Mouse (Mus musculus): ENCODE results near the gene Ucma. TPM values are rescaled to one million over a fixed set of nuclear protein-coding genes. Genes with fewer than 3 reads are reported as not detected.

The Ucma gene
- total RNA-seq, 2 experiments from 2014 or later: 2.7 to 3.1 TPM

- intact Hi-C loops (cut with DNase I): no loop called here
- DNase-seq (ENCODE audit: low spot score in 2 of 2): no peak
These were observed 20.5 kb downstream of the Ucma start for GRCm38 (mm10) chr2:4996421-4996824.

DNA sequence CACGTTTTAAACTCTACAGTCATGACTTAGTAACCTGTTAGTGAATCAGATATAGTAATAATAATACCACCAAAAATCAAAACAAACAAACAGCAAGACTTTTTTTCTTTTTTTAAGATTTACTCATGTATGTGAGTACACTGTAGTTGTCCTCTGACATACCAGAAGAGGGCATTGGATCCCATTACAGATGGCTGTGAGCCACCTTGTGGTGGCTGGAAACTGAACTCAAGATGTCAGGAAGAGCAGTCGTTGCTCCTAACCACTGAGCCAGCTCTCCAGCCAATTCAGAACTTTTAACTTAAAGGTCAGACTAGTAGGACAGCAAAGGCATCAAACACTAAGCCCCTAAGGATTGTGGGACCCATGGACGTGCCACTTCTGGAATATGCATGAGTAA is 23.0 kb downstream of the Ucma start:
- DNase-seq (ENCODE audit: low spot score in 2 of 2): no peak
- intact Hi-C loops (cut with DNase I): no loop called here

DNA sequence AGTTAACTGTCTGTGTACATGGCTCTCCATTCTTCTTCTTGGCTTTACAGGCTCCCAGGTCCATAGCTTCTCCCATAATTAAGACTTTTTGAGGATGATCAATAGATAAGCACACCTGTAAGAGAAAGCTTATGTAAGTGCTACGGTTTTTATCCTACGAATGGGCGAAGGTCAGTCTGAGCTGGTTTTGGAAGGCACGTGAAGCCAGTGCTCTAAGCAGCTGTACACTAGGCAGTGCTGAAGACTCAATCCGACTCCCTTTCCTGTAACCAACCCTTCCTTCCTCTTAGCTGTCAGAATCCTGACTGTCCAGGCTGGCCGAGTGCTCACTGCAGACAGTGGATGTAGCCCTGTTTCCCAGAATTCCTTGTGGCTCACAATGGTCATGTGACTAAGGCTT is 25.3 kb downstream of the Ucma start:
- intact Hi-C loops (cut with DNase I): no loop called here
- DNase-seq (ENCODE audit: low spot score in 2 of 2): no peak

DNA sequence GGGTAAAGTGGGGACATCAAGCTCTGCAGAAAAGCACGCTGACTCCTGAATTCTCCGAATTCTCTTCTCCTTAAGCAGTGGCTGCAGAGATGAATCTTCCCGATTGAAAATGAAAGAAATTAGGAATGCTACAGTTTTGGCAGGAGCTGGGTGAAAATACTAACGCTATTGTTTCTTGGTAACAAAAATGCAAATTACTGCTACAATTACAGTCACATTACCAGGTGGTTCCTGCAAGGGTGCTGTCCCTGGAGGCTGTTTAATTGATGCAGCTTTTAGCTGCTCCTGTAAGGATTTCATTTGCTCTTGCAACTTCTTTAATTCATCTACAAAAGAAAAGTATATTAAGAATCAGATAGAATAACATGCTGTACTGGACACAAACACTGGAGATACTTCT is 31.2 kb downstream of the Ucma start:
- intact Hi-C loops (cut with DNase I): no loop called here
- DNase-seq (ENCODE audit: low spot score in 2 of 2): peak in 1 of 2 experiments; percentile 23

GRCm38 (mm10) chr2:5011898-5012490 is 36.1 kb downstream of the Ucma start:
- intact Hi-C loops (cut with DNase I): no loop called here
- DNase-seq (ENCODE audit: low spot score in 2 of 2): no peak

DNA sequence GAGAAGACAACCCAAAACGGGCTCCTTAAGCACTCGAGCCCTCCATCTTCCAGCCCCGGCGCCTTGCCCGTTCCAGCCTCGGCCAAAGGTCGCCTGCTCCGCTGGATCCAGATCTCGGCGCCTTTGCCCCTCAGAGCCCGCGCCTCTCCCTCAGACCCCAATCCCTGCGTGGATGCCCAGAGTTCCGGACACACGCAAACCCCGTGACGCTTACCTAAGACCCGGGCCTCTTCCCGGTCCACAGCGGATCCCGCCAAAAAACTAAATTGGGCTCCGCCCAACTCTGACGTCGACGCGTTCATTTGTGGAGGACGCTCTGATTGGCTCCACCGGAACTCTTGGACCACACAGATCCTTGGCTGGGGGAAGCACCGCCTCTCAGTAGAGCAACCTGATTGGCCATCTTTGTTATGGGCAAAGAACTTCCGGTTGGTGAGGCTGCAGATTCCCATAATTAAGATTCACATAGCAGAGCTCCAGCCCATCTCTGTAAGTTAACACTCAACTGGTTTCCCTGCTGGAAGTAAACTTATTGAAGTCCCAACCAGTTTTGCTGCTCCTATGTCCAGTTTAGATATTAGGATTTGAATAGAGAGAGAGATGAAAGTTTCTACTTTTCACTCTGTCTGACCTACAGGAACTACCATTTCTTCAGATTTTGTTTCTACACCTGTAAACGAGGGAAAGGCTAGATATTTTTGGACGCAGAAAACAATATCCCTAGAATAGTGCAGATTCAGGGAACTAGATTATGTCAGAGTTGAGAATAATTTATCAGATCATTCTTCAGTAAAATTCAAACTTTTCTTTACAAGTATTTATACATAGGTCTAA is 36.8 kb downstream of the Ucma start, which contains the start of gene Mcm10:
Gene Mcm10, minus strand, starts transcription at position 301 of the 834 bp plus-strand sequence.
- intact Hi-C loops (cut with DNase I): no loop called here
- DNase-seq (ENCODE audit: low spot score in 2 of 2): peak; percentile 92 to 96

DNA sequence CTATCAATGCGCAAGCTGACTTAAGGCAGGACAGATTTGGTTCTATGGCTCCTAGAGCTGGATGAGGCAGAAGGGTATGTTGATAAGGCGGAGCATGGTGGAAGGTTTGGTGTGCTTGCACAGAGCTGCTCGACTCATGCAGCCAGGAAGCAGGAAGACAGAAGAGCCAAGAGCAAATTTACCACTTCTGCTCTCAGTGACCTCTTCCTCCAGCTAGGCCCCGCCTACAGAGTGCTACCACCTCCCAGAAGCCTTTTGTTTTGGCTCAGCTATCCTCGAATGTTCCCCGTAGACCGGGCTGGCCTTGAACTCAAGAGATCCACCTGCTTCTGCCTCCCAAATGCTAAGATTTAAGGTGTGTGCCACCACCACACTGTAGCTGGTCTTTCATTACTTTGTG is 38.7 kb downstream of the Ucma start:
- DNase-seq (ENCODE audit: low spot score in 2 of 2): no peak
- intact Hi-C loops (cut with DNase I): no loop called here

- intact Hi-C loops (cut with DNase I): no loop called here
- no peak for DNase-seq (ENCODE audit: low spot score in 2 of 2)
These were observed 39.6 kb downstream of the Ucma start for GRCm38 (mm10) chr2:5015527-5015926.

DNA sequence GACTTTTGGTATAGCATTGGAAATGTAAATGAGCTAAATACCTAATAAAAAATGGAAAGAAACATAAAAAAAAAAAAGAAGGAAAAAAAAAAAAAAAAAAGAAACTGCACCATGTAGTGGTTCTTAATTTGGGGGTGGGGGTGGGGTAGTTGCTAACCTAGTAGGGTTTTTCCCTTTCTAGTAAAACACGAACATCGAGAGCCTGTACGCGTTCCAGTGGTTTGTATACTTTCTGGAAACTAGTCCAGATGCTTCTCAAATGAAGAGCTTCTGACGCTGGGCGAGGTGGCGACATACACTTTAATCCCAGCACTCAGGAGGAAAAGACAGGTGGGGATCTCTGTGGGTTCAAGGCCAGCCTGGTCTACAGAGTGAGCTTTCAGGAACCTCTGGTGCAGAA is 41.0 kb downstream of the Ucma start:
- intact Hi-C loops (cut with DNase I): no loop called here
- DNase-seq (ENCODE audit: low spot score in 2 of 2): no peak

- intact Hi-C loops (cut with DNase I): loop anchor here (10.0 kb wide), 1 partner anchor 105 kb away; the partner anchor contains the start of gene Phyh
- peak; percentile 39 to 67 for DNase-seq (ENCODE audit: low spot score in 2 of 2)
These were observed 43.8 kb downstream of the Ucma start for GRCm38 (mm10) chr2:5019708-5020107.

- DNase-seq (ENCODE audit: low spot score in 2 of 2): no peak
- intact Hi-C loops (cut with DNase I): loop anchor here (10.0 kb wide), 1 partner anchor 108 kb away; the partner anchor contains the start of gene Phyh
These were observed 47.4 kb downstream of the Ucma start for GRCm38 (mm10) chr2:5023275-5023674.

DNA sequence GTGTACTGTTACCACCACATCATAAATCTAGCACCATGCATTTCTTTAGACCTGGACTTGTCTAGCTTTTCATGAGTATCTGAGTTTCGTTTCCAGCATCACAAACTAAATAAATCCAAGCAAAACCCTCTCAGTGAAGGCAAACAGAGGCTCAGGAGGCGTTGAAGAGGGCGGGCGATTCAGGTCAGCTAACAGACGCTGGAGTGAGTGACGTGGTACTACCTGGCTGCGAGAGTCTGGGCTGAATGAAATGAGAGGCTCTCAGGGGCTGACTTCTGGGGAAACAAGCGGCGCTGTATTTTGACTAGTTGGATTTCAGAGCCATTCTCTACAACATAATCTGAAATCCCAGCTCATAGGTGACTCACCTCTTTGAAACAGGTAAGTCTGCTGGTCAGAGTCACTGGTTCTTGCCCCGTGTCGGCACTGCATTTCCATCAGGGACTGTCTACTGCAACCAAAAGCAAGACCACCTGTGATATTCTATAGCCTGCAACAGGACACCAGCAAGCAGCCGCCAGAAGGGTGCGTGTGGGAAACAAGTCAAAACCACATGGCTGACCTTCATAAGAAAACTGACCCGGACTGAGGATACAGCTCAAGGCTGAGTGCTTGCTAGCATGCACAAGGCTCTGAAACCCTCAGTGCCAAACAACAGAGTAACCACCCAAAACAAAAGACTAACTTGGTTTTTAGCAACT is 47.9 kb downstream of the Ucma start:
- intact Hi-C loops (cut with DNase I): loop anchor here (10.0 kb wide), 1 partner anchor 109 kb away; the partner anchor contains the start of gene Phyh
- DNase-seq (ENCODE audit: low spot score in 2 of 2): no peak

- DNase-seq (ENCODE audit: low spot score in 2 of 2): no peak
- intact Hi-C loops (cut with DNase I): loop anchor here (10.0 kb wide), 1 partner anchor 110 kb away; the partner anchor contains the start of gene Phyh
These were observed 49.3 kb downstream of the Ucma start for GRCm38 (mm10) chr2:5025162-5025733.

DNA sequence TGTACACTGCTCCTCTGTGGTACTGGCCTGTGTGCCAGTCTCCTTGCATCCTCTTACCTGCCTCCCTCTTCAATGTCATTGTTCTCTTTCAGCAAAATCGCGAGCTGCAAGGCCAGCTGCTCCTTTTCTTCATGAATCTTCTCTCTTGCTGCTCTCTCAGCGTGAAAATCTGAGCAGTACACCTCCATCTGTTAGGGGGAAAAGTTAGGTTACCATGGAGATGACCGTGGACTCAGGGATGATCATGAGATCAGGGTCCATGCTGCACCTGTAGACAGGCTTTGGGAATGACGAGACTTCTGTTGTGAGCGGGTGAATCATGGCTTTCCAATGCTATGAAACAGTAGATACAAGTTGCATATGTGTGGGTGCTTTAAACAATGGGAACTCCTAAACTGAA is 51.1 kb downstream of the Ucma start:
- DNase-seq (ENCODE audit: low spot score in 2 of 2): no peak
- intact Hi-C loops (cut with DNase I): loop anchor here (10.0 kb wide), 1 partner anchor 112 kb away; the partner anchor contains the start of gene Phyh

GRCm38 (mm10) chr2:5028047-5028446 is 52.1 kb downstream of the Ucma start:
- DNase-seq (ENCODE audit: low spot score in 2 of 2): no peak
- intact Hi-C loops (cut with DNase I): loop anchor here (10.0 kb wide), 1 partner anchor 113 kb away; the partner anchor contains the start of gene Phyh

GRCm38 (mm10) chr2:5029808-5030207 is 53.9 kb downstream of the Ucma start:
- DNase-seq (ENCODE audit: low spot score in 2 of 2): no peak
- intact Hi-C loops (cut with DNase I): loop anchor here (10.0 kb wide), 1 partner anchor 115 kb away; the partner anchor contains the start of gene Phyh

- DNase-seq (ENCODE audit: low spot score in 2 of 2): peak; percentile 48 to 57
- intact Hi-C loops (cut with DNase I): no loop called here
These were observed 55.3 kb downstream of the Ucma start for GRCm38 (mm10) chr2:5031215-5031614.

DNA sequence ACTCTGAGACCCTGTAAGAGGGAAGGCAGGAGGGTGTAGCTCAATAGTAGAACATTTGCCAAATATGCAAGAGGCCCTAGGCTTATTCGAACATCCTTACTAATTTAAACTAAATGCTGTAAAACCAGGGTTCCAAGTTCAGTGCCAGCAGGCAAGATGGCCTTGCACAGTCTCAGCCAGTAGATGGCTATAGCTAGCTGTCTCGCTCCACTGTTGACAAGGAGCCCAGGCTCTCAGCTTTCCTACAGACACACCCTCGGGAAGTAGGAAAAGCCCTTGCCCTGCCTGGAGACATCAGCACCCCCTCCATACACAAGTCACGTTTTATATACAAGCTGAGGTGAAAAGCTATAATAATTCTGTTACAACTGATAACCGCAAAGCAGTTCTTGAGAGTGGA is 56.7 kb downstream of the Ucma start:
- DNase-seq (ENCODE audit: low spot score in 2 of 2): no peak
- intact Hi-C loops (cut with DNase I): no loop called here

DNA sequence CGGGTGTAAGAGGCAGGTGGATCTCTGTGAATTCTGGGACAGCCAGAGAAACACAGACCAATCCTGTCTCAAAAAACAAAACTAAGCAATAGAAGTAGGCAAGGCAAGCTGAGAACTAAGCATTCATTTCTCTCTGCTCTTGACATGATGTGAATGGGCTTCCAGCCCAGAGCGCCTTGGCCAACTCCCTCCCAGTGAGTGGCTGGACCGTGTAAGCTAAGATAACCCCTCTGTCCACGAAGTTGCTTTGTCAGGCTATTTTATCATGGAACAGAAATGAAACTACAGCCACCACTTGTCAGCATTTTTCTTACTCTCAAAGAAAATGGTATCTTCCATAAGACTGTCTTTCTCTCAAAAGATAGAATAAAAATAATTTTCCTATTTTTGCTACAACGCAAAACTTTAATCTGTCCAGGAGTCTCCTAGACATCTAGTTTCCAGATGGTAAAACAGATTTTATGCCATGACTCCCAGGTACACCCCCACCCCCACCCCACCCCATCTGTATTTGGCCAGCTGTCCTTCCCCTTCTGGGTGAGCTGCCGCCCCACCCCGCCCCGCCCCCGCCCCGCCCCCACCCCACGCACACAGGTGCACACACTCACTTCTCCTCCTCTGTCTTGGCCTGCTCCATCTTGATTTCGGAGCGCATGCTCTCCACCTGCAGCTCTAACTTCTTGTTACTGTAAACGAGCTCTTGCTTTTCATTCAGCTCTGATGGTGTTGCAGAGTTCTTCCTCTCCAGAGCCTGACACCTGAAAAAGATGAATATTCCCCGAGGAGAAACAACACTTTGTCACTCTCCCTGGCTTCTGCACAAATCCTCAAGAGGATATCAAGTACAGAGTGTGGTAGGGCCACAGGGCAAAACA is 57.9 kb downstream of the Ucma start:
- intact Hi-C loops (cut with DNase I): no loop called here
- no peak for DNase-seq (ENCODE audit: low spot score in 2 of 2)
